Mouse (Mus musculus): ENCODE measurements around the gene Rpl6. TPM values are rescaled to one million over a fixed set of nuclear protein-coding genes. Genes with fewer than 3 reads are reported as not detected.
"Not testable (repeated sequence)": the region's sequence is repeated elsewhere in the genome, so short reads cannot be mapped to it uniquely, and the experiment has no call there.

Gene Rpl6
- polyA plus RNA-seq, 1 experiment: 462 TPM

GRCm38 (mm10) chr5:121210601-121210924, 6.3 kb downstream of the Rpl6 start:
- Histone ChIP-seq H3K27ac (replicated peaks; ENCODE audit: low read depth, low read length) (no peak overlapping the region), H3K4me1 (ENCODE audit: control insufficient read depth, insufficient read depth, insufficient read length, low read length) (no peaks in the 10 kb centered on the region), H3K4me3 (ENCODE audit: insufficient read depth, low read depth, low read length) (no peak overlapping the region)

GRCm38 (mm10) chr5:121212108-121212507, 7.8 kb downstream of the Rpl6 start:
- no peak overlapping the region for H3K27ac ChIP-seq (replicated peaks; ENCODE audit: low read depth, low read length)
- no peaks in the 10 kb centered on the region for H3K4me1 ChIP-seq (ENCODE audit: control insufficient read depth, insufficient read depth, insufficient read length, low read length)
- H3K4me3 ChIP-seq (ENCODE audit: insufficient read depth, low read depth, low read length): no peak overlapping the region

DNA sequence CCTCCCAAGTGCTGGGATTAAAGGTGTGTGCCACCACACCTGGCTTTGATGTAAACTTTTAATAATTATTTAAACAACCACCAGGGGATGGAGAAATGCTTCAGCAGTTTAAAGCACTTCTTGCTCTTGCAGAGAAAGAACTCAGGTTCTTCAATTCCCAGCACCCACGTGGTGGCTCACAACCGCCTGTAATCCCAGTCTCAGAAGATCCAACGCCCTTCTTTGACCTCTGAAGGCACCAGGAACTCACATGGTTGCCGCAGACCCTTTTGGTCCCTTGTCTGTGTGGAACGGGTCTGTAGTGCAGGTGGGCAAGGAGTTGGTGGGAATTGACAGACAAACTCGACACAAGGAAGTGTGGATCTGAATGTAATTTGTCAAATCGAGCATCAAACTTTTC, 10.4 kb downstream of the Rpl6 start:
- Histone ChIP-seq H3K27ac (replicated peaks; ENCODE audit: low read depth, low read length) (no peak overlapping the region), H3K4me3 (ENCODE audit: insufficient read depth, low read depth, low read length) (no peak overlapping the region), H3K4me1 (ENCODE audit: control insufficient read depth, insufficient read depth, insufficient read length, low read length) (no peaks in the 10 kb centered on the region)

DNA sequence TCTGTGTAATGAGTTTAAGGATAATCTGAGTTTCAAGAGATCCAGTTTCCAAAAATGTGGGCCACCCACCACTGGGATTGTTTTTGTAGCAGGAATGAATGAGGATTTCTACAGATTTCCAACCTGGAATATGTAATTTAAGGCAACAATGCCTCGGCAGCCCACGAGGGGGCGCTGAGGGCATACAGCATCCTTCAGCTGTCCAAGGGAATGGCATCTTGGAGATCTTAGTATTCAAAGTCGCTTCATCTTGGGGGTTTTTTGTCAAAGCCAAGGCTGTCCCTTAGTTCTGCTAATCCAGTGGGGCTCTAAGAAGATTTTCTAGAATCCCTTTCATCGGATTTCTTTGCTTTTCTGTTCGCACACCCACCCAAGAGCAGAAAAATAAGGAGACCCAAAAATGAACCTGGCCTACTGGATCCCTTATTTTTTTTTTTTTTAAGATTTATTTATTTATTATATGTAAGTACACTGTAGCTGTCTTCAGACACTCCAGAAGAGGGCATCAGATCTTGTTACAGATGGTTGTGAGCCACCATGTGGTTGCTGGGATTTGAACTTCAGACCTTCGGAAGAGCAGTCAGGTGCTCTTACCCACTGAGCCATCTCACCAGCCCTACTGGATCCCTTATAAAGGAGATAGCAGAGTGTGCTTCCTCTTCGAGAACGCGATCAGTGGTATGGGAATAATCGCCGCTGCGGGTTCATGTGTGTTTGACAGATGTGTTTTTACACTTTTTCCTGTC, 11.3 kb downstream of the Rpl6 start:
- H3K4me3 ChIP-seq (ENCODE audit: insufficient read depth, low read depth, low read length): no peak overlapping the region
- no peaks in the 10 kb centered on the region for H3K4me1 ChIP-seq (ENCODE audit: control insufficient read depth, insufficient read depth, insufficient read length, low read length)
- peak overlapping the region; percentile 55; the same call in 1 of the 2 replicates for H3K27ac ChIP-seq (replicated peaks; ENCODE audit: low read depth, low read length)

- Histone ChIP-seq H3K27ac (replicated peaks; ENCODE audit: low read depth, low read length) (peak overlapping the region; percentile 55; the same call in 1 of the 2 replicates), H3K4me3 (ENCODE audit: insufficient read depth, low read depth, low read length) (no peak overlapping the region), H3K4me1 (ENCODE audit: control insufficient read depth, insufficient read depth, insufficient read length, low read length) (no peaks in the 10 kb centered on the region)
Measured at GRCm38 (mm10) chr5:121216126-121216446, 11.8 kb downstream of the Rpl6 start.

GRCm38 (mm10) chr5:121216584-121217312, 12.5 kb downstream of the Rpl6 start:
- H3K4me1 ChIP-seq (ENCODE audit: control insufficient read depth, insufficient read depth, insufficient read length, low read length); H3K4me3 ChIP-seq (ENCODE audit: insufficient read depth, low read depth, low read length); H3K27ac ChIP-seq (replicated peaks; ENCODE audit: low read depth, low read length): not testable (repeated sequence)

- Histone ChIP-seq H3K27ac (replicated peaks; ENCODE audit: low read depth, low read length) (no peak overlapping the region), H3K4me3 (ENCODE audit: insufficient read depth, low read depth, low read length) (no peak overlapping the region), H3K4me1 (ENCODE audit: control insufficient read depth, insufficient read depth, insufficient read length, low read length) (no peaks in the 10 kb centered on the region)
Measured at GRCm38 (mm10) chr5:121217313-121217634, 13.0 kb downstream of the Rpl6 start.

DNA sequence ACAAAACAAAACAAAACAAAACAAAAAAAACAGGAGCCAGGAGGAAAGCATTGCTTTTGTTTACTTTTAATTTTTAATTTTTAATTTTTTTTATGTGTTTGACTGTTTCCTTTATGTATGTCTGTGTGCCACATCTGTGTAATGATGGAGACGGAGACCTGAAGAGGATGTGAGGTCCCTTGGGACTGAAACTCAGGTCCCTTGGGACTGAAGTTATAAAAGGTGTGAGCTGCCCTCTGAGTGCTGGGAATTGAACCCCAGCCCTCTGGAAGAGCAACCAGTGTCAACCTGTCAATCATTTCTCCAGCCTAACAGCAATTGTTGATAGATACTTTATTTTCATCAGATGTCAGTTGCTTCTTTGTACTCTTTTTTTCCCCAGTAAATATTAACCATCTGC, 14.9 kb downstream of the Rpl6 start:
- Histone ChIP-seq H3K27ac (replicated peaks; ENCODE audit: low read depth, low read length) (no peak overlapping the region), H3K4me1 (ENCODE audit: control insufficient read depth, insufficient read depth, insufficient read length, low read length) (no peaks in the 10 kb centered on the region), H3K4me3 (ENCODE audit: insufficient read depth, low read depth, low read length) (no peak overlapping the region)

DNA sequence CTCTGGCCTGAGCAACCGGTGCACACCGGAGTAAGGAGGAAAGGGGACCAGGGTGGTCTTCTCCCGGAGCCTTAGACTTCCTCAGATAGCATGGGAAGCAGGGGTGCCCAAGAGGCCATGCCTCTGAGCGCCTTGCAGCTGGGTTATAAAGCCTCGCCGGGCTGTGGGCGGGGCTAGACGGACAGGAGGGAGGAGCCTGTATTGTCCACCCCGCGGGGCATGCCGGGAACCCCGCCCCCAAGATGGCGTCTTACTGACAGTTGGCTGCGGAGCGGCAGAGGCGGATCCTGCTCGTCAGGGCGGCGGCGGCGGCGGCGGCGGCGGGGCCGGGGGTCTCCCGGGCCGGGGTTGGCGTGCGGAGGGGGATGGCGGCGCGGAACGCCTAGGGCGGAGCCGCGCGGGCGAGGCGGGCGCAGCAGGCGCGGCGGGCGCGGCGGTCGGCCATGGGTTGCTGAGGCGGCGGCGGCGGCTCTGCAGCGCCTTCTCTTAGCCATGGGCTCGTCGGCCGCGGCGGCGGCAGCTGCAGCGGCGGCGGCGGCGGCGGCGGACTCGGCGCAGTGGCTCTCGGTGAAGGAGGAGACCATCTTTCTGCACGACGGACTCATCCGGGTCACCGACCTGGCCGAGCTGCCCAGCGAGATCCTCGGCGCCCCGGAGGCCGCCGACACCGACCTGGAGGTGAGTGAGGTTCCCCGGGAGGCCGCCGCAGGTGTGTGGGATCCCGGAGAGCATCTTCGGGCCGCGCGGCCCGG, 15.9 kb downstream of the Rpl6 start, which contains the start of gene Hectd4:
Hectd4 (plus strand) TSS at position 240 of the 752 bp plus-strand sequence.
- Histone ChIP-seq H3K4me3 (ENCODE audit: insufficient read depth, low read depth, low read length) (peak within 1 kb of the TSS; percentile 100), H3K27ac (replicated peaks; ENCODE audit: low read depth, low read length) (0 out of 2 replicates have a peak within 1 kb of the TSS, but pooled peaks have one; percentile 10), H3K4me1 (ENCODE audit: control insufficient read depth, insufficient read depth, insufficient read length, low read length) (peaks cover 2% of the 10 kb centered on the region; the same call in 1 of the 2 replicates)

GRCm38 (mm10) chr5:121220732-121221301, 16.5 kb downstream of the Rpl6 start:
- Histone ChIP-seq H3K4me1 (ENCODE audit: control insufficient read depth, insufficient read depth, insufficient read length, low read length) (peaks cover 4% of the 10 kb centered on the region; the same call in 1 of the 2 replicates), H3K4me3 (ENCODE audit: insufficient read depth, low read depth, low read length) (peak overlapping the region; percentile 100), H3K27ac (replicated peaks; ENCODE audit: low read depth, low read length) (0 out of 2 replicates have a peak overlapping the region, but pooled peaks have one; percentile 10)

GRCm38 (mm10) chr5:121221328-121221850, 17.1 kb downstream of the Rpl6 start:
- Histone ChIP-seq H3K4me3 (ENCODE audit: insufficient read depth, low read depth, low read length) (peak overlapping the region; percentile 28), H3K27ac (replicated peaks; ENCODE audit: low read depth, low read length) (no peak overlapping the region), H3K4me1 (ENCODE audit: control insufficient read depth, insufficient read depth, insufficient read length, low read length) (peaks cover 7% of the 10 kb centered on the region; the same call in 1 of the 2 replicates)

DNA sequence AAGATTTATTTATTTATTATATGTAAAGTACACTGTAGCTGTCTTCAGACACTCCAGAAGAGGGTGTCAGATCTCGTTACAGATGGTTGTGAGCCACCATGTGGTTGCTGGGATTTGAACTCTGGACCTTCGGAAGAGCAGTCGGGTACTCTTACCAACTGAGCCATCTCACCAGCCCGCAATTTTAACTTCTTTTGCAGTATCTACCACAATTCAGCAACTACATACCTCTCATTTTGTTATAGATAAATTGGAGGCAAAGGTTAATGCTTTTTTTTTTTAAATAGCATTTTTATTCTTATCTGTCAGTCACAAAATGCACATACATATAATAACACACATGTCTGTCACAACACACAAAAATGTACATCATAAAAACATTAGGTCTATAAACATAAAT, 19.7 kb downstream of the Rpl6 start:
- H3K4me1 ChIP-seq (ENCODE audit: control insufficient read depth, insufficient read depth, insufficient read length, low read length); H3K4me3 ChIP-seq (ENCODE audit: insufficient read depth, low read depth, low read length); H3K27ac ChIP-seq (replicated peaks; ENCODE audit: low read depth, low read length): not testable (repeated sequence)

- no peak overlapping the region for H3K4me3 ChIP-seq (ENCODE audit: insufficient read depth, low read depth, low read length)
- peaks cover 8% of the 10 kb centered on the region for H3K4me1 ChIP-seq (ENCODE audit: control insufficient read depth, insufficient read depth, insufficient read length, low read length)
- no peak overlapping the region for H3K27ac ChIP-seq (replicated peaks; ENCODE audit: low read depth, low read length)
Measured at GRCm38 (mm10) chr5:121224856-121225255, 20.6 kb downstream of the Rpl6 start.

GRCm38 (mm10) chr5:121225854-121226253, 21.6 kb downstream of the Rpl6 start:
- peaks cover 8% of the 10 kb centered on the region for H3K4me1 ChIP-seq (ENCODE audit: control insufficient read depth, insufficient read depth, insufficient read length, low read length)

DNA sequence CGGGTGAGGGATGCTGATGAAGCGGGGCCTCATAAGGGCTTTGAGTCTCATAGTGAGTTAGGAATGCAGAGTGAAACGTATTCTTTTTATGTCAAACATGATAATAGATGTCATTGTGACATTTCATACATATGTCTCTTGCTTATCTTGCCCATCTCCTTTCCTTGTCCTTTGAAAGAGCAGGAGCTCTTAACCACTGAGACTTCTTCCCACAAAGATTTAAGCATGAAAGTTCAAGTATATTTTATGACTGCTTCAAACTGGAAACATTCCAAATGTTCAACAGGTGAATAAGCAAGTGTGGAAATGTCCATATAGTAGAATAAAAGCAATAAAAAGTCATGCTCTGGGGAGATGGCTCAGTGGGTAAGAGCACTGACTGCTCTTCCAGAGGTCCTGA, 22.1 kb downstream of the Rpl6 start:
- Histone ChIP-seq H3K27ac (replicated peaks; ENCODE audit: low read depth, low read length) (no peak overlapping the region), H3K4me1 (ENCODE audit: control insufficient read depth, insufficient read depth, insufficient read length, low read length) (peaks cover 8% of the 10 kb centered on the region), H3K4me3 (ENCODE audit: insufficient read depth, low read depth, low read length) (no peak overlapping the region)

More at GRCm38 (mm10) chr5:121225854-121226253, 21.6 kb downstream of the Rpl6 start:
- Histone ChIP-seq H3K27ac (replicated peaks; ENCODE audit: low read depth, low read length) (no peak overlapping the region), H3K4me3 (ENCODE audit: insufficient read depth, low read depth, low read length) (no peak overlapping the region)
